Mouse (Mus musculus): ENCODE data around the gene Tcp11l2.
A peak's percentile ranks its signal among the peaks of the same experiment; 100 is the strongest.

GRCm38 (mm10) chr10:84621826-84622790, 45.7 kb downstream of the Tcp11l2 start, which contains the start of gene Polr3b:
- peak; percentile 91 for TF ChIP-seq POLR2A (IDR thresholded peaks at IDR 0.05; ENCODE audit: borderline replicate concordance, extremely low read depth, low read depth, low read length)
- TF ChIP-seq CTCF (IDR thresholded peaks at IDR 0.05; ENCODE audit: insufficient read depth, low read length): no peak

Data from lung, adult 2 months (tissue).